Mouse (Mus musculus): ENCODE results near the gene Cog1. TPM values are rescaled to one million over a fixed set of nuclear protein-coding genes. Genes with fewer than 3 reads are reported as not detected.

The Cog1 gene
- total RNA-seq, 2 experiments from 2014 or later = 19.9 to 21.8 TPM

DNA sequence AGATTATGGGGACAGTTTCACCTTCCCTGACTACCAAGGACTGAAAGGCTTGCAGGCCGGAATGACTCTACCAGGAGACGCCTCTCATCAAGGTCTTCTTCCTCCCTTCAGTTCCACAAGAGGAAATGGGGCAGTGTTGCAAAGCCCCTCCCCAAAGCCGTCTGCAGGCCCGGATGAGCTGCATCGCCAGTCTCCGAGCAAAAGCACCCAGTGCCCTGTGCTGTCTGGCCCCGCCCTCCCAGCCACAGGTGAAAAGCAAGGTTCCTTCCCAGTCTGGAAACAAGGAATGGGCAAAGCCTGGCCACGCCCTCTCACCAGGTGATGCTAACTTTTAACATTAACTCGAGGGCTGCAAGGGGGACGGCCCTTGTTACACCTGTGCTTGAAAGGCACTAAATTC, 17.7 kb downstream of the Cog1 start:
- DNase-seq (ENCODE audit: low spot score) = no peak

DNA sequence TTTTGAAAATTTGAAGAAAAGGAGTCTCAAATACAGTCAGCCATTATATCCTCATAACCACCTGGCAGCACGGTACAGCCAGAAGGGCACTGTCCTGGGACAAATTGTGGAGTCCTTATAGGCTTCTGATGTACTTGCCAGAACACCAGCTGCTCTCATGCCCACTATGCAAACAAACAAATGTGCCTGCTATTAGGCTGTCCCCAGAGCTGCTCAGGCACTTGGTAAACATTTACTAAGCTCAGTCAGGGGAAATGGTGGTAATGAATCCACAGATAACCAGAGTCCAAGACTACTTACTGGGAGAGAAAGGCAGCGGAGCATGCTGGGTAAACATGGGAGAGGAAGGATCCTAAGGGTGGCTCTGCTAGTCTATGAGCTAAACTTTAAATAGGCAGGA, 18.2 kb downstream of the Cog1 start:
- DNase-seq (ENCODE audit: low spot score) = no peak

DNA sequence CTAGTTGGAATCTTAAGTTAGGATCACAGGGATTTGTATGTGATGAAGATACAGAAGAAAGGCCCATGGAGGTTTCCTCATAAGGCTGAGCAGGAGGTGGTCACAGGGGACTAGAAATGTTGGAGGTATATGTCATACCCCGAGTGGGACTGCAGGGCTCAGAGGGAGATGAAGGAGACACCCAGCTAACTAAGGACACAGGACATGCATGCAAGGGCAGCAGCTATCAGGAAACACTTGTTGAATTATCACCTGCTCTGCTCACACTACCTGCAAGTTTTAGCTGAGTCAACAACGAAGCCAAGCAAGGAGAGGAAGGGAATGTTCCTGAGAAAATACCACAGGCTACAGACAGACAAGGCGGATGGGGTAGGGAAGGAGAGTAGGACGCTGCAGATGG, 18.7 kb downstream of the Cog1 start:
- no peak for DNase-seq (ENCODE audit: low spot score)

DNA sequence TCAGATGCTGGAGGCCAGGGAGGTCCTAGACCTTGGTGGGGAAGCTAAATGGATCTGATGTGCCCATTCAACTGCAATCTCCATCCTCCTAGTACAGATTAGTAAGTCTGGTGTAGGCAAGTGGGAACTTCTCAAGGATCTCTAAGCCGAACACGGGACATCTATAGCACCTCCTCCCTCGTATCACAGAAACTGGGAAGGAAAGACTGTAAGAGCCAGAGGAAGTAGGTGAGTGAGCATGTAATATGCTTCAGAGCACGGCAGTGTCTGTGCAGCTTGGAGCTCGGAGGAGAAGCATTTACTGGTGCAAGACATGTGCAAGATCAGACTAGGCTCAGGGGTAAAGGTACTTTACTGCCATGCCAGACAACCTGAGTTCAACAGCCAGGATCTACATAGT, 19.9 kb downstream of the Cog1 start:
- no peak for DNase-seq (ENCODE audit: low spot score)

DNA sequence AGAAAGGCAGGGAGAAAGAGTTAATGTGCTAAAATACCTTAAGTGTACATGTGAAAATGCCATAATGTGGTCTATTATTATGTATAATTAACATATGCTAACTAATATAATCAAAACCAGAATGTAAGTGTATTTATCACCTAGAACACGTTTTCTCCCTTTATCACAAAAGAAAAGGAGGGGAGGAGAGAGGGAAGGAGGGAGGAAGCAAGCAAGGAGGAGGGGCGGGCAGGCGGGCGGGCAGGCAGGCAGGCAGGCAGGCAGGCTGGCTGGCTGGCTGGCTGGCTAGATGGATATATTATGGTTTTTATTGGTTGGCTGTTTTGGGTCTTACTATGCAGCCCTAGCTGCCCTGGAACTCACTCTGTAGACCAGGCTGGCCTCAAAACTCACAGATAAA, 20.7 kb downstream of the Cog1 start:
- no peak for DNase-seq (ENCODE audit: low spot score)

DNA sequence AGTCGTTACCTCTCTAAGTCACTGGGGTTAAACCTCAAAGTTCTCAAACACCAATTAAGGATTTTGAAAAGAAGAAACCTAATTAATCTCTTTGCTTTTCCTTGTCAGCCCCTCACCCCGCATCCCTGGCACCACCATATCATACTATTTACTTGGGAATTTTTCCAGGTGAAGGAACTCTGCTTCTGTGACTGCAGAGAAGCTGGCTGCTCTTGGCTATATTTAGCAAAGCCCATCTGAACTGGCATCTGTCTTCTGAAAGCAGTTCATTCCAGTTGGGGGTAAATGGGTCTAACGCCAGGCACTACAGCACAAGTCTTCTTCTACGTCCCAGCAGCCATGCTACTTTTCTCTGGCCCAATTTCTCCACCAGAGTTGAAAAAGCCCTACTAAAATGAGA, 24.6 kb downstream of the Cog1 start:
- DNase-seq (ENCODE audit: low spot score) = no peak

DNA sequence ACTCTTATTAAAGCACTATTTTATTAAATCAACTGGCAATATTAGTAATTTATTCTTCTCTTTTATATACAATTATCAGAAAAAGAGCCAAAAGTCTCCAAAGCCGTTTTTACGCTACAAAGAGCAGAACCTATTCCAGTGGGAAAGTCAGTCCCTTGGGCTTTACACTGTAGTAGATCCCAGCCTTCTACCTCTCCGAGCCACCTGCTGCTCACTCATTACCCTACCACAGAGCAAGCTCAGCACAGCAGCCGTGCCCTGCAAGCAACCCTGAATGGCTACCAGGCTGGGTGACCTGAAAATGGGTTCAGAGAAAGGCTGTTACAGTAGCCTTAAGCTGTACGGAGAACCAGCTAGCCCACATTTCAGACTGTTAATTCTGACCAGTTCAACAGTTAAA, 25.6 kb downstream of the Cog1 start:
- DNase-seq (ENCODE audit: low spot score) = no peak

DNA sequence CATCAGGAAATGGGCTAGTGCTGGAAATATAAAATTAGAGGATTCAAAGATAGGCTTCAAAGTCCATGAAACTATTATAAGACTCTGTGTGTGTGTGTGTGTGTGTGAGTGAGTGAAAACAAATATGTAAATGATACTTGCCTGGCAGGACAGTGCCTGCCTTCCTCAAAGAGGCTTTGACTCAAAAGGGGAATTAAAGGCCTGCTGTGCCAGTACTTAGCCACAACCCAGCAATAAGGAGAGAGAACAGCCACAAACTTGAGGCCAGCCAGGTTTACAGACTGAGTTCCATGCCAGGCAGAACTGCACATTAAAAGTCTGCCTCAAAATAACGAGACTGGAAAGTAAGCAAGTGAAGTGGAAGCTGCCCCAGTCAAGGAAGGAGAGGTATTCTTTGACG, 27.9 kb downstream of the Cog1 start:
- peak; percentile 20 for DNase-seq (ENCODE audit: low spot score)

DNA sequence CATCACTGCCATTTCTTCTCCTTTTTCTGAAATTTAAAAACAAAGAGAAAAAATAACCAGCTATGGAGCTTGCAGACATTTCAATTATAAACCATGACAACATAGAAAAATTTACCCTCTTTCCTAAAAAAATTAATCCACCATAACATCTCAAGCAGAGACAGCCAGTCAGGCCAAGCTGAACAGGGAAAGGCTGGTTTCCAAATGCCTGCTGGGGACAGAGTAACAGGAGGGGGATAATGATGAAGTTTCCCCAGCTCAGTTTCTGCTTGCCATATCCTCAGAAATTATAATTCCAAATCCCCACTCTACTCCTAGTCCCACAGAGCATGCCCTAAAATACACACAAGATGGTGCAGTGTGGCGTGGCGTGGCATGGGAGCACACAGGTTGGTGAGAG, 28.4 kb downstream of the Cog1 start:
- DNase-seq (ENCODE audit: low spot score) = no peak

DNA sequence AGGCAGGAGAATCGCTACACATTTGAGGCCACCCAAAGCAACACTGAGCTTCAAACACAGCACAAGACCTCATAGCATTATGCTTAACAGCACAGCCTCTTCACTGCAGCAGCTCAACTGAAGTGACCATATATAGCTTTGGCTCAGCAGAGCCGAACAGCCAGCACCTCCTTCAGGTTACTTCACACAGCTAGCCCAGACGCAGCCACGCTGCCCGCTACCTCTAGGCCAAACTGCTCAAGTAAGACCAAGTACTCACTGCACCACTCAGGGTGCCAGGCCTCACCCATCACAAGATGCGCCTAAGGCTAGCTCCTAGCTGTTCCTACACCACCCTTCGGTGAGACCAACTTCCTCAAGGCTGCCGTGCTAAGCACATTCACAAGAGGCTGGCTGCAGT, 29.4 kb downstream of the Cog1 start:
- DNase-seq (ENCODE audit: low spot score) = no peak

DNA sequence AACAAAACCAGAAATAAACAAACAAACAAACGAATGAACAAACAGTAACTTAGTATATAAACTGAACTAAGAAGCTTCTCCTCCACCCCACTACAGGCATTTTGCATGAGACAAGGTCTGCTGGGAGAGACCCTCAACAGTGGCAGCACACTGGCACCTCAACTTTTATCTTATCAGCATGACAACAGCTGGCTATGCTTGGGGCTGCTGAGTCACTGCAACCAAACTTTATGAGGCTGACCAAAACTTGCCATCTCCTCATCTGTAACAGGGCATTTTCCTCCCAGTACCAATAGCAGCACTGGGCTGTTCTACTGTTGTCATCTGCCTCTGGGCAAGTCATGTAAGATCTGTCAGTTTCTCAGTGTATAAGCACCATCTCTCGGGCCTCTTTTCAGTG, 32.0 kb downstream of the Cog1 start:
- DNase-seq (ENCODE audit: low spot score) = no peak

DNA sequence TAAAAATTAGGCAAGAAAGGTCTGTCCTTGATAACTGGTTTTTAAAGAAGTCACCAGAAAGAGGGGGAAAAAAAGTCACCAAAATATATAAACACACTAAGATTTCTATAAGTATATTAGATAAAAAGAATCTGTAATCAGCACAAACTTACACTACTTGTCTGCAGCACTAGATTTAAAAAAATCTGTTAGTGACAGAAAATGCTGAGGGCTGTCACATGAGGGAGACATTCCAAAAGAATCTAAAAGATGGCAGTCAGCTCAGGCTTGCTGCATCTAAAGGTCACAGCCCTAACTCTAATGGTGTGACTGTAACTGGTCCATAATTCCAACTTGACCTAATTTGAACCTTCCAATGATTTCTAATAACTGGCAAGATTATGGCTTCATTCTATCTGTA, 33.0 kb downstream of the Cog1 start:
- no peak for DNase-seq (ENCODE audit: low spot score)

DNA sequence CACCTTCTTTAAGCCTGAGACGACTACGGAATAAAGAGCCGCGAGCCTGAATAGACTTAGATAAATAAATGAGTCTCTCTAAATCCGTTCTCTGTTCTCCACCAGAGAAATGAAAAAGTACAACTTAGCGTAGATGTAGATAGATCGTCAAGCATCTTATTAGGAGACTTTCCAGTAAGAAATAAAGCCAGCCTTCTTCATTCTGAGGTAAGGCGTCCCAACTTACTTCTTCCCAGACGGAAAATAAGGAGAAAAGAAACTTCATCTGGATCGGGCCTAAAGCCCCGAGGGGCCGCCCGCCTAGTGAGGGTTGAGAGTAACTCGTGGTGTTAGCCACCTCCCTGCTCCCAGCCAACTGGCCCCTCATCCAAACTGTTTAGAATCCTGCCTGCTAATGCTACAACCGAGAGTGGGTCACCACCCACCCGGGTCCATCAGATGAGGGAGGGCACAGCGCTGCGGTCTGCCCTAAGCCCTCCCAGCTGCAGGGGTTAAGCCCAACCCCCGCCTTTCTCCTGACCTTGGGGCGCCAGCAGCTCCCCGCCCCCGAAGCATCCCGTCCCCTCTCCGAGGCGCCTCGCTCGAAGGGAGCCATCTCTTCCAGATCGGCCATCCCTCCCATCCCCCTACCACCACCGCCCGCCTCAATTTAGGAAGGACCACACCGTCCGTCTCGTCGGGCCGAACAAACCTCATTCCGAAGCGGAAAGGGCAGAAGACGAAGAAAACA, 34.1 kb downstream of the Cog1 start:
- DNase-seq (ENCODE audit: low spot score) = peak; percentile 8

DNA sequence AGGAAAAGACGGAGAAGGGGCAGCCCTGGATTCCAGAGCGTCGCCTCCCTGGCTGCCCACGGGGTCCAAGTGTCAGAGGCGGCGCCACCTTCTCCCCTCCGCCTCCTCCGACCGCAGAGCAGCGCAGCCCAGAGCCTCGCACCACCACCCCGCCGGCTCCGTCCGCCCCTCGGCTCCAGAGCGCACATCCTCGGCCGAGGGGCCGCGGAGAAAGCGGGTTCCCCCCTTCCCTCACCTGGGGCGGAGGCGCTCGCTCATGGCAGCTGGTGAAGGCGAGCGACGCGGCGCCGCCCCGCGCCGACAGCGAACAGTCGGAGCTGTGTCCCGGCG, 34.6 kb downstream of the Cog1 start:
- peak; percentile 7 for DNase-seq (ENCODE audit: low spot score)

DNA sequence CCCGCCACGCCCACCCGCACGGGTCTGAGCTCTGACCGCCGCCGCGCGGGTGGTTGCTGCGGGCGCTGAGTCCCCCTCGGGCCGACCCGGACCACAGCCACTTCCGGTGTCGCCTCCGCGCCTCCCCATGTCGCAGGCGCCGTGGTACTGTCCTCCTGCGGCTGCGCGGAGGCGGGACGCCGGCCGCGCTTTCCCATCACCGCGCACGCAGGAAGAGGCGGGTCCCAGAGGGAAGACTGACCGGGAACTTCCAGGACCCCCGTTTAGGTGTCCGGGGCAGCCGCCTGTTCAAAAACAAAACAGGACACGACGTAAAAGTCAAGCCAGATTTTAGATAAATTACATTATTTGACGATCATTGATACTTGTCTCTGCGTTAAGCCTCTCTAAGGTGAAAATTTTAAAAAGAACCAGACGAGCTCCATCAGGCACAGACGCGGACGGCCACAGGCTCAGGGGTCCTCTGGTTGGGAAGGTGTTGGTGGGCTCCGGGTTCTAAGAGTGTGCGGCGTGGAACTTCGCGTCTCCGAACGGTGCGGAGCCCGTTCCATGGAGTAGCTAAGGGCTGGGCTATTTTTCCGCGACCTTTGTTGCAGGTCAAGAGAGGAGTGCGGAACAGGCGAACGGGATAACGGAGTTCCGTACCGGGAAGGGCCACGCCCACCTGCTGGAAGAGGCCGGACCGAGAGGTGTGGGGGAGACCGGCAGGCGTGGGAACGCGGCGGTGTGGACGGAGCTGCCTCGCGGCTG, 35.2 kb downstream of the Cog1 start, which contains the start of the genes Fam104a and D11Wsu47e:
Fam104a (minus strand) TSS at position 199 of the 750 bp plus-strand sequence.
D11Wsu47e (plus strand) TSS at position 456 of the 750 bp plus-strand sequence.
- peak; percentile 95 for DNase-seq (ENCODE audit: low spot score)

DNA sequence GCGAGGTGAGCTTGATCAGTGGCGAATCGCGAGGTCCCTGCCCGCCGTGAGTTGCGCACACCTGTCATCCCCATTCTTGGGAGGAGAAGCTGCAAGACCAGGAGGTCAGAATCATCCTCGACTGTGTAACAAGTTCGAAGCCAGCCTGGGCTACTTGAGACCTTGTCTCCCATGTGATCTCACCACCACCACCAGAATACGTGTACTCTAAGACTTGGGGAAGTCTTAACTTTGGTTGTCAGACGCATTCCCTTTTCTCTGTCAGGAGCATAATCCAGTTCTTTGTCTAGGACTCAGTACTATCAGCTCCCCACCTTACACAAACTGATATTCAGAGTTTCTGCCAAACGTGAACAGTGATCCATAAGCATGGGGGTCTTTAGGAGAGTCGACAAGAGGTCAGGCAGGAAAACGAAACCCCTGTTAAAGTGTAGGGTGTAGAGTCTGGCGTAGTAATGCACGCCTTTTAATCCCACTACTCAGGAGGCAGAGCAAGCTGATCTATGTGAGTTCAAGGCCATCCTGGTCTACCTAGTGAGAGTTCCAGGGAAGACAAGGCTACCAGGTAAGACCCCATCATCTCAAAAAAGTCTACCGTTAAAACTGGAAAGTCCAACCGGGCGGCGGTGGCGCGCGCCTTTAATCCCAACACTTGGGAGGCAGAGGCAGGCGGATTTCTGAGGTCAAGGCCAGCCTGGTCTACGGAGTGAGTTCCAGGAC, 35.9 kb downstream of the Cog1 start:
- no peak for DNase-seq (ENCODE audit: low spot score)

DNA sequence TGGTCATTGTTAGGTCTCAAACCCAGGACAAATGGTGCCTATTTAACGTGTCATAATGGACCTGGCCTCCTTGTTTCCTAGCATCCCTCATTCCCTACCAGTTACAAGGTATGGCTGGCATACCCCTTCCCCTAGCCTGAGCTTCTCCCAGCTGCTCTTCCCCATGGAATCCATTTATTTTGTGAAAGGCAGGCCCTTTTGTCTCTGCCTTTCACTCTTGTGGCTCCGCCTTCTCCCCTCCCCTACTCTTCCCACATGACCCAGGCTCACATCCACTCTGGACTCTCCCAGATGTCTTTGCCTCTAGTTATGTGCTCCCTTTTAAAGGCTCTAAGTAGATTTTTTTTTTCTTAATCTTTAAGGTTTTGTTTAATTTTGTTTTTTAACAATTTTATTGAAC, 38.1 kb downstream of the Cog1 start:
- DNase-seq (ENCODE audit: low spot score) = no peak

DNA sequence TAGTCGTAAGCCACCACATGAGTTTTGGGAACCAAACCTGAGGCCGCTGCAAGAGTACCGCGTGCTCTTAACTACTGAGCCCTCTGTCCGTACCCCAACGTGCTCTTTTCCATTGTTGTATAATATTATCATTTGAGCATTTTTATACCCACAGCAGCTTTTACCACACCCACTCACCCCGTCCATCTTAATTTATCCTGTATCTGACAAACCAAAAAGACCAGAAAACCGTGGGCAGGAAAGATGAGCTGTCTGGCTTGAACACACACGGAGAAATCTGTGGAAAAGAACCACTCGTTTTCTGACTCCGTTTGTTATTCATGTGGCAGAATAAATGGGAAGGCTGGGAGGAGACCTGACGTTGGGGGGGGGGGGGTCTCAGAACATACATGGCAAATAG, 41.5 kb downstream of the Cog1 start:
- no peak for DNase-seq (ENCODE audit: low spot score)

DNA sequence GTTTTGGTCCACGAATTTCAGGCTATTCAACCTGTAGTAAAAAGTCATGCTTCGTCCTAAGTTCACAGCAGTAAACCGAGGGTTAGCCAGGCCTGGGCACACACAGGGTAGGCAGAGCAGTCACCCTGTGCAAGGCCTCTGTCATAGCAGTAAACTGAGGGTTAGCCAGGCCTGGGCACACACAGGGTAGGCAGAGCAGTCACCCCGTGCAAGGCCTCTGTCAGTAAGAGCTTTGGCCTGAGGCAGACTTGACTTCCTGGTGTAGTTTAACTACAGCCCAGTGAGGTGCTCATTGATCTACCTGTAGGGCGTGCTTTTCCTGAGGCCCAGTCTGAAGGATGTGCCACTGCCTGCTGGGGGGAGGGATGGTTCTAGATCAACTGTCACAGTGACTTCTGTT, 42.3 kb downstream of the Cog1 start:
- no peak for DNase-seq (ENCODE audit: low spot score)

DNA sequence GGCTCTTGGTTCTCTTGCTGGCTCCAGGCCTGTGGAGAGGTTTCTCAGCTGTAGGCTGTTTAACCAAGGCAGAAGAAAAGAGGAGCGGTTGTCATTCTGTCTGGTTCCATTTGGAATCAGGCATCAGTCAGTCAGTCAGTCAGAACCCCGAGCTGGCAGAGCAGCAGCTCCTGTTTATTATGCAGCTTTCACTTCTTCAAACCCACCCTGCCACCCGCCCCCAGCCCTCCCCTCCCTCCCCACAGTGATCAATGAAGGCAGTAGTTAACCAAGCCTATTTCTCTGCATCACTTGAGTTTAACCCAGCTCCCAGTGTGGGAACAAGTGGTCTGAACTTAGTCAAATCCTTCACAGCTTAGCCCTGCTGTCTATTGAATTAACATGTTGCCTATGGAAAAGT, 42.9 kb downstream of the Cog1 start:
- no peak for DNase-seq (ENCODE audit: low spot score)

DNA sequence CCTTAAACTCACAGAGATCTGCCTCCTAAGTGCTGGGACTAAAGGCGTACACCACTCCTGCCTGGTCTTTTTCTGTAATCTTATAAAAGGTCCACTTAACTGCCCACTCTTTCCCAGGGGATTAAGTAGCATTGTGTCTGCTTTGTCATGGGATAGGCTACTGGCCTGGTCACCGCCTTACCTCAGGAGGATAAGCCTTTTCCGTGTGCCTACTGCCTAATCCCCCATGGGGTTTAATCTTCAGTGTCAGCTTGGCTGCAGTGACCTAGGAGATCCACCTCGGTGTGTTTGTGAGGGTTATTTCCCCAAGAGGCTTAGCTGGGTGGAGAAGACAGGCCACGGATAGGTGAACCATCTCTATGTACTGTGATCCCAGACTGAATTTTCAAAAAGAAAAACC, 48.6 kb downstream of the Cog1 start:
- DNase-seq (ENCODE audit: low spot score) = no peak

DNA sequence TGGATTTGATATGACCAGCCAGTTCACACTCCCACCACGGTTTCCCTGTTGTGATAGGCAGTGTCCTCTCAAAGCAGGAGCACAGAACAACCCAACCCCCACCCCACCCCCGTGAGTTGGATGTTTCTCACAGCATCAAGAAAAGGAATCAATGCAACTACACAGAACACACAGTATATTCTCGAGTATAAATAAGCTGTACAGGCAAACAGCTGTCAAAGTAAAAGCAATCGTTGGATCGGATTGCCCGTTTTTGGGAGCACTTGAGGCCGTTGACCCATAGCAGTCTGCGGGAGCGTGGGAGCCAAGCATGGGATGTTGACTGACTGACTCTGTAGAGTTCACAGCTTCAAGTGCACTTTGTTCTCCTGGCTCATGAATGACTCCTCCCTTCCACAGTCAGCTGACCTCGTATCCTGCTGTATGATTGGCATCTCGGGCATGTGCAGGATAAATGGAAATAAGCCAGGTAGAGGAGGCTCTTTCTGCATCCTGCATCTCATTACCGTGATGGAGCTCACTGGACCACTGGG, 49.1 kb downstream of the Cog1 start:
- DNase-seq (ENCODE audit: low spot score) = no peak
